Mouse (Mus musculus): ENCODE measurements around the gene Capn3.

DNA sequence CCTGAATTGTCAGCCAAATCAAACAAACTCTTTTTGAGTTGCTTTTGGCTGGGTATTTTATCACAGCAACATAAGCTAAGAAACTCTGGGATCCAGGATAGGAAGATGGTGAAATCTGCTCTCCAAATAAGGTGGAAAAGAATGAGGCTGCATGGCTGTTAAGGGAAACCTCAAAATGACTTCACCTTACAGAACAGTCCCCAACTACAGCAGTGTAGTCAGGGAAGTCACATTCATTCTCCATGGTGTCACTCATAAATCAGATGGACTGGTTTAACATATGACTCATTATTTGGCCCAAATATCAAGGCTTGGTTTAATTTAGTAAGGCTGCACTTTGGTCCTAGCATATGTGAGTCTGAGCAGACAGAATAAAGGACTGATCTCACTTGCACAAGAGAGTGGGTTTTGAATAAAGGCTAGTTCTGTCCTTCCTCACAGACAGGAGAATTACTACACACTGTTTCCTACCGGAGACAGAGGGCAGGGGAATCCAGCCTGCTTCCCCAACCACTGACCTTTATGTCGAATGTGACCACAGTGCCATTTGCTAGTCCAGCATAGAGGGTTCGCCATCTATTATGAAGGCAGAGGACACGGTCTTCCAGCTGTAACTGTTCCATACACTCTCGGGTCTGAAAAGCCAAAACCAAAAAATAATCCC is 62.9 kb downstream of the Capn3 start:
- no peak for TF ChIP-seq EP300 (IDR thresholded peaks at IDR 0.05; ENCODE audit: low read depth)
- no peak for TF ChIP-seq CTCF (IDR thresholded peaks at IDR 0.05; ENCODE audit: low read depth)

Data from heart, postnatal 0 days (tissue).